Mouse (Mus musculus) testis, postnatal 14 days (tissue): ENCODE measurements around the gene Myo15b.

ENCODE experiments used
- DNase-seq: peaks from one replicate; pipeline ENCODE4 v3.0.0; 2021; ENCODE audit warnings: low spot score

Gene Myo15b

GRCm38 (mm10) chr11:115872437-115872836, 14.2 kb downstream of the Myo15b start:
- no peak for DNase-seq

DNA sequence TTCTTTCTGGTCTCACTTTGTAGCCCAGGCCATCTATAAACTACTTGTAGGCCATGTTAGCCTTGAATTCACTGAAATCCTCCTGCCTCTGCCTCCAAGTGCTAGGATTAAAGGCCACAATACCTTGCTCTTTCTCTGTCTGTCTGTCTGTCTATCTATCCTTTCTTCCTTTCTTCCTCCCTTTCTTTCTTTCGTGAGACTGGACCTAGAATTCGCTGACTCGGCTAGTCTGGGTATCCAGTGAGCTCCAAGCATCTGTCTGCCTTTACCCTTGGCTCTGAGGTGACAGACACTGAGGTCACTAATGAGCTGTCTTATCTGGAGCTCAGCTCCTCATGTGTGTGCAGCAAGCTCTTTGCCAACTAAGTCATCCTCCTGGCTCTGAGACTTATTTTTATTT, 17.7 kb downstream of the Myo15b start:
- no peak for DNase-seq

GRCm38 (mm10) chr11:115876438-115876837, 18.2 kb downstream of the Myo15b start:
- no peak for DNase-seq

DNA sequence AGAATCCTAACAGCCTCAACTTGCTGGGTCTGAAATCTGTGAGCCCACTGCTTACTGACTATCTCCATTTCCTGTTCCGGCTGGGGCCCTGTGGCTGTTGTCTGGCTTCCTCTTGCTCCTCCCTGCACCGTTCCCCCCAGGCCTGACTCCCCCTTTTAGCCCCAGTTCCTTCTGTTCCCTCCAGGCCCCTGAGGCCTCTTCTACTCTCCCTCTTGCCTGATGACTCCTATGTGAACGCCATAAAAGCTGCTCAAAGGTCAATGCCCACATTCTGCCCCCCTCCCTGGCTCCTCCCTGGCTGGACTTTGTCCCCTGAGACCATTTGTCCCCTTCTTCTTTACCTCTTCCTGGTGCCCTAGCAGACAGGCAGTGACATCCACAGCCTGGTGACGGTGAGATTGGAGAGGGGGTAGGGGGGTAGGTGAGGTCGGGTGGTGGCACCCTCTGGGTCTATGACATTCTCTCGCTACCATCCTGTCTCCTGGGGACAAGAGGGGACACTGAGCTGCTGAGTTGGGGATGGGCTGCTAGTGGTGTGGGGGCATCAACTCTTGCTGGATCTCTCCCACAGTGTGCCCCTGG, 19.1 kb downstream of the Myo15b start:
- DNase-seq, result no peak

DNA sequence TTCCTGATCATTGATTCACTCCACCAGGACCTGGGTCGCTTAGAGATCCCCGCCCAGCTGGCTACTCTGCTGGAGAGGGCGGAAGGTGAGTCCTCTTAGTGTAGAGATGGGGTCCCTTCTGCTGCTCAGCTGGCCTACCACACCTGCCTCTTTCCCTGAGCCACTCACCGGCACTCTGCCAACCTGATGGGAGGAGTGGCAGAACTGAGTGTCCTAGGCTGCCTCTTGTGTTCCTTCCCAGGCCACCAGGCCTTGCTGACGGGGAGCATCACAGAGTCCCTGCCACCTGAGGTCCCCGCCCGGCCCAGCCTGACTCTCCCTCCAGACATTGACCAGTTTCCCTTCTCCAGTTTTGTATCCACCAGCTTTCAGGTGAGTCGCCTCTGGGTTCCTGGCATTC, 19.9 kb downstream of the Myo15b start:
- no peak for DNase-seq

DNA sequence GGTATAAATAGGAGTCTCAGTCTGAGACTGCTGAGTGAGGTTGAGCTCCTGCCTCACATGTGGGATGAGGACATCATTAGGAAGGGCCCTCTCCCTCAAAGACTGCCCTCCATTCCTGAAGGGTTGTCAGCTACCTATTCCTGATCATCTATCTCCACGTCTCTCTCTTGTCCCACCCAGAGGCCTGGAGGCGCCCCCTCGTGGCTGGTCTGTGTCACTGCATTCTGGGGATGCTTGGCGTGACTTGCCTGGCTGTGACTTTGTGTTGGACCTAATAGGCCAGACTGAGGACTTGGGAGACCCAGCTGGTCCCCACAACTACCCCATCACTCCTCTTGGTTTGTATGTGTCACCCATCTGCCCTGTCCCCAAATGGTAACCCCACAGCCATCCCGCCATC, 22.8 kb downstream of the Myo15b start:
- DNase-seq, result no peak

DNA sequence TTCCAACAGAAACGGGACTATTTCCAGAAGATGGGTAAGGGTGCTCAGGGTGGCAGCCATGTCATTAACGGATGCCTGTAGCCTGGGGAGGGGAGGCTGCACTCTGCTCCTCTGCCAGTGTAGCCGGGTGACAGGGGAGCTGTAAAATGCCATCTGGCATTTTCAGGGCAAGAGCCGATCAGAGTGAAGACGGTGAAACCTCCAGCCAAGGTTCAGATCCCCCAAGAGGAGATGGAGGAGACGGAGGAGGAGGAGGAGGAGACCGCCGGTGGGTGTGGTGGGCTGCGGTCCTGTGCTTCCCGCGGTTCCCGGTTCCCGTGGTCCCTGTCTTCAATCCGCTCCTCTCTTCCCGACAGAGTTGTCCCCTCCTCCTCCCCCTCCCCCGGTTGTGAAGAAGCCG, 25.0 kb downstream of the Myo15b start:
- DNase-seq, result no peak

GRCm38 (mm10) chr11:115884361-115884760, 26.2 kb downstream of the Myo15b start:
- DNase-seq, result no peak

GRCm38 (mm10) chr11:115885281-115885680, 27.1 kb downstream of the Myo15b start:
- no peak for DNase-seq

DNA sequence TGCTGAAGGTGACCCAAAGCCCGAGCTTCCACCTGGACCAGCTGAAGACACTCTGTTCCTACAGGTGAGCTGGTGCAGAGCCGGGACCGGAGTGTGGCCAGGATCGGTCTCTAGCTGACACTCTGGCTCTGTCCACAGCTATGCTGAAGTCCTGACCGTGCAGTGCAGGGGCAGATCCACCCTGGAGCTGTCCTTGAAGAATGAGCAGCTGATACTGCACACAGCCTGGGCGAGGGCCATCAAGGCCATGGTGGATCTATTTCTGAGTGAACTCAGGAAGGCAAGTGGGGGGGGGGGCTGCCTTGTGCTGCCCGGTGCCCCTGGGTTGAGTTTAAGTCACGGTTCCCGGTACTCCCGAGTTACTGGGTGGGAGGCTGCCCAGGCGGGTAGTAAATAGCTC, 28.2 kb downstream of the Myo15b start:
- DNase-seq, result no peak

DNA sequence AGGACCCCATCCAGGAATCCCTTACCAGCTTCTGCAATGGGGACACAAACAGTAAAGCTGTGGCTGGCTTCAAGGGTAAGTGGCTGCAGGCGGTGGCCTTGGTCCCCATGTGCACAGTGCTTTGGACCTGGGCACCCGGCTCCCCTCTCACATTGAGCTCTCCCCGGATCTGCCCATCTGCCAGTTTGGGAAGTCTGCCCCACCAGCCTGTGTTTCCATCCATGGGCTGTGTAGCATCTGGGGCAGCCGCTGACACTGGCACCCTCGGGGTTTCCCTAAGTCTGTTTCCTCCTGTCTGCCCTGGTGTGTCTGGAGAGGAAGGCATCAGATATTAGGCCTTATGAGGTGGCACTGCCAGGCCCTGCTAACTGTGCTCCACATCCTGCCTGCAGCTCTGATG, 29.8 kb downstream of the Myo15b start:
- DNase-seq, result no peak

DNA sequence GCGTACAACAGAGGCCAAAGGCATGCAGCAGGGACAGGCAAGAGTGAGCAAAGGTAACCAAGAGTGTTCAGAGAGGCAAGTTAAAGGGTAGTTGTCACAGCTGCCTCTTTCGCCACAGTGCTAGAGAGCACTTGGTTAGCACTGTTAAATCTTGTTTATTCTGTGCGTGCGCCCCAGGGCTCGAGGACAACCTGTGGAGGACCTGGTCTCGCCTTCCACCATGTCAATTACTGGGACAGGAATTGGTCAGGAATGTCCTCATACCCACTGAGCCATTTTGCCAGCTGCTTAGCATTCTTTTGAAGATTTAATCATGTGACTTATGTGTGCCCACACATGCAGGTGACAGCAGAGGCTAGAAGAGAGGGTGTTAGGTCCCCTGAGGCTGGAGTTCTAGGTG, 31.0 kb downstream of the Myo15b start:
- DNase-seq, result no peak

DNA sequence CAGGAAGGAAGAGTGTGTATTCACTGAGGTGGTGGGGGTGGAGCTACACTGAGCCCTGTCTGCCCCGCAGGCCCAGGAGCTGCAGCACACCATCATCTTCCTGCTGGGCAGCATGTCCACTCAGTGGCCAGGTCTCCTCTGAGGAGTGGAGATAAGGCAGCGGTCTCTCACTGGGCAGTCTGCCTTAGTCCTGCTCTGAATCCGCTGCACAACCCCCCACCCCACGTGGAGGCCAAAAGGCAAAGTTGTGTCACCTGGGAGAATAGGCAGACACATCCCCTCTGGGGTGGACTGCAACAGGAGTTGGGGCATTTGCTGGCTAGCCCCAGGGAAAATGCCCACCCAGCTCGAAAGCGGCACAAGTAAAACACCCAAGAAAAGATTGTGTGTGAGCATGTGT, 34.0 kb downstream of the Myo15b start:
- DNase-seq, result no peak

- no peak for DNase-seq
Measured at GRCm38 (mm10) chr11:115893071-115893470, 34.9 kb downstream of the Myo15b start.

DNA sequence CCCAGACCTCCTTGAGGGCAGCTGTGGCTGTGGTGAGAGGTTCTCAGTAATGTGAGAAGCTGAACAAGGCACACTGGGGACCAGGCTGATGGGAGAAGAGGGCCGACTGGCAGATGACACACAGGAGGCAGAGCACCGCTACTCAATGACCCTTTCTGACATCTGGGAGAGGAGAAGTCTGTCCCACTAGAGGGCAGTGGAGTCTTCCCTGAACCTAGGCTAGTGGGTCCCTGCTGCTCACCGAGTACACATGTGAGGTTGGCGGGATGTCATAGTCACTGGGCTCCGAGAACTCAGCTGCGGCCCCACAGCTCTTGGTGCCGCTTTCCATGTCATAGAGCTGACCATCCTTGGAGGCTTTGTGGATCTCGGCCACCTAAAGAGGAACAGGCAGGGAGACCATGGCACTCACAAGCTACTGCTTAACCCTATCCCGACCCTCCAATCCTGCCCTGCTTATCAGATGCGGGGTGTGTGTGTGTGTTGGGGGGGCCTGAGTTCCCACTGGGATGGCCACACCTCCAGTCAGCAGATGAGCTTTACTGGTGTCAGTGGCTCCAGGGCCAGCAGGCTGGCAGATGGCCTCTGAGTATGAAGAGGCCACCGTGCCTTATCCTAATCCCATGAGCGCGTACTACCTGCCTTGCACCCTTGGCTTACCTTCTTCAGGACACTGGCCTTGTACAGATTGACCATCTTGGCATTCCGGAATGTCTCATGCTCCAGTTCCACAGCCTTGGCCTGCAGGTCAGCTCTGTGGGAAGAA, 36.7 kb downstream of the Myo15b start:
- DNase-seq, result no peak

- no peak for DNase-seq
Measured at GRCm38 (mm10) chr11:115898446-115898845, 40.2 kb downstream of the Myo15b start.

DNA sequence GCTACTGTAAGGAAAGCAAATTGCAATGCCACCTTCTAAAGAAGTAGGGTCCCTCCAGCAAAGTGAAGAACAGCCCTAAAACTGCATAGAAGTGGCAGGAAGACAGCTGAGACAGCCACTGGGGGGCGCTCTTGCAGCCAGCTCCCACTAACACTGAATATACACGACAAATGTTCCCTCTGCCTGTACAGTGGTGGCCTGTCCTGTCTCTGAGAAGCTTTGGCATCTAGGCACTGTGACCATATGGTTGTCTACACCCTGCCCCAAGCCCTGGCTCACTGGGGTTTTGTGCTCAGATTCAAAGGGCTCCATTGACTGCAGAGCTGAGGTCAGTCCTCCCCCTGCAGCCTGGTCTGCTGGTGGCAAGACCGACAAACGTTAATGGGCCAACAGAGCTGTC, 40.7 kb downstream of the Myo15b start:
- no peak for DNase-seq

GRCm38 (mm10) chr11:115899486-115900266, 41.5 kb downstream of the Myo15b start, which contains the start of gene Smim5:
Gene Smim5, plus strand, starts transcription at chr11:115899966.
- peak; percentile 49 for DNase-seq

- DNase-seq, result no peak
Measured at GRCm38 (mm10) chr11:115900561-115901337, 42.5 kb downstream of the Myo15b start.

- no peak for DNase-seq
Measured at GRCm38 (mm10) chr11:115901338-115902161, 43.3 kb downstream of the Myo15b start.

GRCm38 (mm10) chr11:115902177-115902576, 44.0 kb downstream of the Myo15b start:
- no peak for DNase-seq
